Mouse (Mus musculus) kidney, postnatal 0 days (tissue): ENCODE data around the gene Bst1. TPM values are rescaled to one million over a fixed set of nuclear protein-coding genes. Genes with fewer than 3 reads are reported as not detected.
A peak's percentile ranks its signal among the peaks of the same experiment; 100 is the strongest.

Experiments
- ATAC-seq: fragments of 200-750 bp; cut with Nextera tagmentation; replicated peaks from 2 replicates; pipeline ENCODE4 v1.8.0; 2017; ENCODE audit warnings: low read depth, moderate number of reproducible peaks, moderate TSS enrichment, moderate library complexity; ENCODE audit not compliant: low FRiP score
- DNase-seq: peaks from one replicate; pipeline ENCODE4 v3.0.0-alpha.2; 2016; ENCODE audit warnings: low spot score
- H3K27ac ChIP-seq: fragments of 300-500 bp; sonication (generic); 2 replicates; pipeline ENCODE4 v1.5.1; 2014; ENCODE audit warnings: mild to moderate bottlenecking
- H3K27me3 ChIP-seq: fragments of 300-500 bp; sonication (generic); 2 replicates; pipeline ENCODE4 v1.6.1; 2014; ENCODE audit warnings: low read length, mixed read lengths; ENCODE audit not compliant: insufficient read depth
- H3K36me3 ChIP-seq: fragments of 300-500 bp; sonication (generic); 2 replicates; pipeline ENCODE4 v1.6.1; 2014; ENCODE audit warnings: low read length, mixed read lengths; ENCODE audit not compliant: insufficient read depth
- H3K4me1 ChIP-seq: fragments of 300-500 bp; sonication (generic); replicated peaks from 2 replicates; pipeline ENCODE4 v1.6.1; 2014; ENCODE audit warnings: antibody characterized with exemption, low read length, mixed read lengths; ENCODE audit not compliant: insufficient read depth
- H3K4me2 ChIP-seq: fragments of 300-500 bp; sonication (generic); 2 replicates; pipeline ENCODE4 v1.6.1; 2014; ENCODE audit warnings: mild to moderate bottlenecking, low read length, moderate library complexity, mixed read lengths
- H3K4me3 ChIP-seq: fragments of 300-500 bp; sonication (generic); replicated peaks from 2 replicates; pipeline ENCODE4 v1.5.1; 2014; ENCODE audit warnings: low read depth, low read length
- H3K9ac ChIP-seq: fragments of 300-500 bp; sonication (generic); 2 replicates; pipeline ENCODE4 v1.6.1; 2014; ENCODE audit warnings: low read depth, low read length
- H3K9me3 ChIP-seq: fragments of 300-500 bp; sonication (generic); replicated peaks from 2 replicates; pipeline ENCODE4 v1.6.1; 2016; ENCODE audit warnings: low read length, inconsistent platforms, mixed read lengths
- CTCF ChIP-seq: IDR thresholded peaks from 2 replicates; pipeline ENCODE4 v1.5.1; 2016; ENCODE audit warnings: antibody characterized with exemption, low read depth, mild to moderate bottlenecking, moderate library complexity
- WGBS: fragments of 180-500 bp; shearing (Covaris S2); extraction: QIAGEN DNeasy Blood & Tissue Kit; methylation state at CpG from one replicate; pipeline ENCODE4 v1.1.7; 2014; 5-methylcytosine and 5-hydroxymethylcytosine counted together
- polyA plus RNA-seq: library from polyadenylated mRNA; unstranded; fragments of >200 nt; fragmentation: Nextera tagmentation; extraction: Ambion mirVana; gene quantifications from 2 replicates; pipeline ENCODE4 v1.2.1, GENCODE M21; 2015

Bst1 gene
- polyA plus RNA-seq, 1 experiment from 2014 or later = 4.0 TPM

- Histone ChIP-seq H3K9ac (no peak overlapping the region), H3K4me3 (no peak overlapping the region), H3K27me3 (no peaks in the 10 kb centered on the region), H3K4me2 (no peak overlapping the region), H3K27ac (no peak overlapping the region), H3K9me3 (no peaks in the 10 kb centered on the region), H3K36me3 (no peaks in the 10 kb centered on the region), H3K4me1 (no peaks in the 10 kb centered on the region)
- ATAC-seq (no peak), DNase-seq (no peak)
- 93% methylated on average over 5 of the region's 5 CpGs for WGBS
- no peak for TF ChIP-seq CTCF
Observed at GRCm38 (mm10) chr5:43860096-43860495, 41.4 kb downstream of the Bst1 start.

- no peaks in the 10 kb centered on the region for H3K4me1 ChIP-seq
- H3K4me2 ChIP-seq = no peak overlapping the region
- H3K9me3 ChIP-seq = no peaks in the 10 kb centered on the region
- DNase-seq (no peak), ATAC-seq (no peak)
- no peak overlapping the region for H3K4me3 ChIP-seq
- WGBS = 61% methylated on average over 5 of the region's 5 CpGs
- no peaks in the 10 kb centered on the region for H3K27me3 ChIP-seq
- H3K27ac ChIP-seq = no peak overlapping the region
- H3K9ac ChIP-seq = no peak overlapping the region
- no peaks in the 10 kb centered on the region for H3K36me3 ChIP-seq
- TF ChIP-seq CTCF = no peak
Observed at GRCm38 (mm10) chr5:43860670-43861431, 42.2 kb downstream of the Bst1 start.

GRCm38 (mm10) chr5:43863642-43864041, 45.0 kb downstream of the Bst1 start:
- Histone ChIP-seq H3K4me1 (no peaks in the 10 kb centered on the region), H3K4me3 (no peak overlapping the region), H3K4me2 (no peak overlapping the region), H3K9ac (no peak overlapping the region), H3K9me3 (no peaks in the 10 kb centered on the region), H3K27me3 (no peaks in the 10 kb centered on the region), H3K27ac (no peak overlapping the region), H3K36me3 (no peaks in the 10 kb centered on the region)
- TF ChIP-seq CTCF = no peak
- WGBS = 71% methylated on average over 6 of the region's 6 CpGs
- DNase-seq = no peak
- no peak for ATAC-seq

- no peaks in the 10 kb centered on the region for H3K9me3 ChIP-seq
- 59% methylated on average over 2 of the region's 2 CpGs for WGBS
- H3K27me3 ChIP-seq = no peaks in the 10 kb centered on the region
- no peak for ATAC-seq
- peak; percentile 47 for DNase-seq
- H3K4me2 ChIP-seq = no peak overlapping the region
- H3K4me1 ChIP-seq = no peaks in the 10 kb centered on the region
- H3K27ac ChIP-seq = 0 out of 2 replicates have a peak overlapping the region, but pooled peaks have one; percentile 19
- no peak overlapping the region for H3K4me3 ChIP-seq
- H3K9ac ChIP-seq = no peak overlapping the region
- no peak for TF ChIP-seq CTCF
- H3K36me3 ChIP-seq = no peaks in the 10 kb centered on the region
Observed at GRCm38 (mm10) chr5:43865316-43865715, 46.6 kb downstream of the Bst1 start.

- no peak; the same call in 1 of the 2 replicates for ATAC-seq
- peak within 1 kb of the TSS; percentile 63 for H3K9ac ChIP-seq
Observed at GRCm38 (mm10) chr5:43868253-43868652, 49.6 kb downstream of the Bst1 start, which contains the start of gene Cd38. Gene Cd38, plus strand, starts transcription at chr5:43868553.

GRCm38 (mm10) chr5:43868711-43869600, 50.3 kb downstream of the Bst1 start:
- DNase-seq = peak; percentile 56
- H3K4me3 ChIP-seq = peak overlapping the region; percentile 45
- TF ChIP-seq CTCF = no peak
- no peaks in the 10 kb centered on the region for H3K4me1 ChIP-seq
- no peaks in the 10 kb centered on the region for H3K27me3 ChIP-seq
- H3K9ac ChIP-seq = peak overlapping the region; percentile 63
- peak overlapping the region; percentile 72 for H3K4me2 ChIP-seq
- no peaks in the 10 kb centered on the region for H3K9me3 ChIP-seq
- WGBS = 3% methylated on average over 28 of the region's 28 CpGs
- ATAC-seq = peak; percentile 25; the same call in 1 of the 2 replicates
- H3K27ac ChIP-seq = peak overlapping the region; percentile 20
- H3K36me3 ChIP-seq = no peaks in the 10 kb centered on the region

More at GRCm38 (mm10) chr5:43868253-43868652, 49.6 kb downstream of the Bst1 start, which contains the start of gene Cd38:
- H3K4me1 ChIP-seq = no peaks in the 10 kb centered on the region
- DNase-seq = no peak
- peak within 1 kb of the TSS; percentile 72 for H3K4me2 ChIP-seq
- peak within 1 kb of the TSS; percentile 37 for H3K27ac ChIP-seq
- peak within 1 kb of the TSS; percentile 45 for H3K4me3 ChIP-seq
- no peaks in the 10 kb centered on the region for H3K9me3 ChIP-seq
- no peaks in the 10 kb centered on the region for H3K27me3 ChIP-seq
- no peak for TF ChIP-seq CTCF
- H3K36me3 ChIP-seq = no peaks in the 10 kb centered on the region
